Mouse (Mus musculus) heart, adult 2 months (tissue): ENCODE results near the gene Ddah2. TPM values are rescaled to one million over a fixed set of nuclear protein-coding genes. Genes with fewer than 3 reads are reported as not detected.

ENCODE experiments used
- DNase-seq, 2 experiments: peaks; one replicate each; pipeline ENCODE4 v3.0.0; 2021
- H3K27ac ChIP-seq: fragments of 200-600 bp; 2 replicates; pipeline ENCODE4 v1.8.1; 2022
- H3K27me3 ChIP-seq: fragments of 200-500 bp; 2 replicates; pipeline ENCODE4 v1.6.1; 2012; ENCODE audit warnings: mild to moderate bottlenecking, low read length, inconsistent platforms, mixed read lengths; ENCODE audit not compliant: control insufficient read depth, insufficient read depth
- H3K36me3 ChIP-seq: fragments of 200-500 bp; 2 replicates; pipeline ENCODE4 v1.6.1; 2012; ENCODE audit warnings: low read length, inconsistent platforms; ENCODE audit not compliant: control insufficient read depth, insufficient read depth
- H3K4me1 ChIP-seq: fragments of 200-500 bp; 2 replicates; pipeline ENCODE4 v1.6.1; 2011; ENCODE audit warnings: low read length; ENCODE audit not compliant: control insufficient read depth, insufficient read depth
- H3K4me3 ChIP-seq: fragments of 200-600 bp; 2 replicates; pipeline ENCODE4 v1.8.1; 2022
- H3K79me2 ChIP-seq: fragments of 200-500 bp; replicated peaks from 2 replicates; pipeline ENCODE4 v1.6.1; 2012; ENCODE audit warnings: mild to moderate bottlenecking, inconsistent platforms, low read length, moderate library complexity, mixed read lengths; ENCODE audit not compliant: control insufficient read depth, insufficient read depth
- H3K9ac ChIP-seq: fragments of 200-500 bp; 2 replicates; pipeline ENCODE4 v1.6.1; 2012; ENCODE audit warnings: low read depth, mild to moderate bottlenecking, control low read depth, inconsistent platforms, low read length, mixed read lengths
- CTCF ChIP-seq: fragments of 200-600 bp; IDR thresholded peaks from 2 replicates; pipeline ENCODE4 v1.8.1; 2022; ENCODE audit warnings: antibody characterized with exemption, mild to moderate bottlenecking, moderate library complexity
- EP300 ChIP-seq: fragments of 200-500 bp; IDR thresholded peaks from 2 replicates; pipeline ENCODE4 v1.6.1; 2011; ENCODE audit warnings: low read depth, low read length, control low read depth; ENCODE audit not compliant: insufficient read depth
- POLR2A ChIP-seq: fragments of 200-500 bp; IDR thresholded peaks from 2 replicates; pipeline ENCODE4 v1.6.1; 2011; ENCODE audit warnings: mild to moderate bottlenecking, low read depth, low read length, control low read depth; ENCODE audit not compliant: insufficient read depth
- WGBS: fragments of 180-500 bp; shearing (Covaris S2); methylation state at CpG from one replicate; pipeline ENCODE4 v1.1.7; 2018; 5-methylcytosine and 5-hydroxymethylcytosine counted together
- intact Hi-C: fragments of 180-260 bp; cut with DNase I; formaldehyde crosslinking; loops from one replicate; pipeline ENCODE4 v1.15.1; 2025
- polyA plus RNA-seq: library from polyadenylated mRNA; depleted of rRNA; stranded (reverse); fragments of >200 nt; gene quantifications from 2 replicates; pipeline ENCODE4 v1.2.3, GENCODE M21; 2012
- total RNA-seq, 2 experiments: library from RNA; stranded (reverse); gene quantifications; 2 replicates each; pipeline ENCODE4 v1.2.3; 2021

Ddah2 gene
- total and polyA plus RNA-seq, 3 experiments = 20.0 to 31.4 (median 20.5) TPM

- no peaks in the 10 kb centered on the region for H3K79me2 ChIP-seq
- H3K4me1 ChIP-seq = peaks cover 18% of the 10 kb centered on the region
- DNase-seq = peak; percentile 82 to 90
- 8% methylated on average over 21 of the region's 21 CpGs for WGBS
- peak overlapping the region; percentile 70 for H3K9ac ChIP-seq
- peak overlapping the region; percentile 64 for H3K4me3 ChIP-seq
- intact Hi-C loops = no loop called here
- peaks cover 7% of the 10 kb centered on the region for H3K36me3 ChIP-seq
- no peaks in the 10 kb centered on the region for H3K27me3 ChIP-seq
- TF ChIP-seq POLR2A (peak; percentile 84), CTCF (no peak), EP300 (peak; percentile 84)
- H3K27ac ChIP-seq = peak overlapping the region; percentile 95
These were observed 7.4 kb upstream of the Ddah2 start for GRCm38 (mm10) chr17:35051156-35052086.

DNA sequence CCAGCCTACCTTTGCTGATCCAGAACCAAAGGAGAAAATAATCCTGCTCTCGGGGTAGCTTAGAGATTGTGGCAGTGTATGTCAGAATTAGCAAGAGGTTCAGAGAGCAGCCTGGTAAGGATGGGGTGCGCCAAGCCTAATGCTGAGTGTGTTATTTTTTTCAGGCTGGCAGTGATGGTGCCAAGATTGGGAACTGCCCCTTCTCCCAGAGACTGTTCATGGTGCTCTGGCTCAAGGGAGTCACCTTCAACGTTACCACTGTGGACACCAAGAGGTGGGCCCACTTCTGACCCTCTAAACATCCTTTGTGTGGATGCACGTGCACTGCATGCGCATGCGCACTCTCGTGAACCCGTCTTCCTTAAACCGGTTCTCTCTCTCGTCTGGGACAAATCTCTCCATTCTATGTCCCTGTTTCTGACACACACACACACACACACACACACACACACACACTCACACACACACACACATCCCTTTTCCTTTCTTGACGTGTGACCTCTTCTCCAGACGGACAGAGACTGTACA is 6.5 kb upstream of the Ddah2 start:
- Histone ChIP-seq H3K27ac (peak overlapping the region; percentile 95), H3K36me3 (peaks cover 7% of the 10 kb centered on the region), H3K27me3 (no peaks in the 10 kb centered on the region), H3K4me1 (peaks cover 18% of the 10 kb centered on the region), H3K79me2 (no peaks in the 10 kb centered on the region), H3K4me3 (peak overlapping the region; percentile 64; the same call in 1 of the 2 replicates), H3K9ac (no peak overlapping the region)
- WGBS = 38% methylated on average over 12 of the region's 12 CpGs
- intact Hi-C loops = no loop called here
- DNase-seq = no peak
- TF ChIP-seq POLR2A (no peak), EP300 (no peak), CTCF (no peak)

- peaks cover 9% of the 10 kb centered on the region for H3K36me3 ChIP-seq
- no peak overlapping the region for H3K4me3 ChIP-seq
- 51% methylated on average over 7 of the region's 7 CpGs for WGBS
- no peak for DNase-seq
- H3K4me1 ChIP-seq = peaks cover 14% of the 10 kb centered on the region
- intact Hi-C loops = no loop called here
- H3K9ac ChIP-seq = no peak overlapping the region
- peak overlapping the region; percentile 38 for H3K27ac ChIP-seq
- TF ChIP-seq CTCF (no peak), POLR2A (no peak; the same call in 1 of the 2 replicates), EP300 (0 out of 2 replicates have a peak, but pooled peaks have one; percentile 12)
- no peaks in the 10 kb centered on the region for H3K79me2 ChIP-seq
- no peaks in the 10 kb centered on the region for H3K27me3 ChIP-seq
These were observed 2.9 kb upstream of the Ddah2 start for GRCm38 (mm10) chr17:35055691-35056495.

GRCm38 (mm10) chr17:35057090-35057489 is 1.7 kb upstream of the Ddah2 start:
- no peak overlapping the region for H3K27ac ChIP-seq

DNA sequence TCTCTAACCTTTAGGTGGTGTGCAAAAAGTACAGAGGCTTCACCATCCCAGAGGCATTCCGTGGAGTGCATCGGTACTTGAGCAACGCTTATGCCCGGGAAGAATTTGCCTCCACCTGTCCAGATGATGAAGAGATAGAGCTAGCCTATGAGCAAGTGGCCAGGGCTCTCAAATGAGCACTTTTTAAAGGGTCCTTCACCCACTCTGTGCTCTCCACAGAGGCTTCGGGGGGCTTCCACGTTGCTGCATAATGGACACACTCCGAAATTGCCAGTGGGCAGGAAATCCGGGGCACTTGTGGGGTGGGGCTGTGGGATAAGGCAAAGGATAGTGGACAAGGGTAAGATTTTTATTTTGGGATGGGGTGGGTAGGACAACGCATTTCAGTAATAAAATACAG is 519 bp upstream of the Ddah2 start:
- Histone ChIP-seq H3K27me3 (no peaks in the 10 kb centered on the region), H3K36me3 (peaks cover 8% of the 10 kb centered on the region), H3K4me3 (no peak overlapping the region), H3K27ac (peak overlapping the region; percentile 92), H3K4me1 (peaks cover 8% of the 10 kb centered on the region), H3K79me2 (no peaks in the 10 kb centered on the region), H3K9ac (no peak overlapping the region)
- 51% methylated on average over 9 of the region's 9 CpGs for WGBS
- no peak for DNase-seq
- intact Hi-C loops = loop anchor here (2.0 kb wide), 1 partner anchor 30 kb away; the partner anchor contains the start of gene Abhd16a
- TF ChIP-seq EP300 = no peak
- no peak for TF ChIP-seq CTCF
- no peak for TF ChIP-seq POLR2A

More at GRCm38 (mm10) chr17:35057090-35057489, 1.7 kb upstream of the Ddah2 start:
- TF ChIP-seq POLR2A (no peak), CTCF (no peak), EP300 (no peak)
- Histone ChIP-seq H3K4me3 (no peak overlapping the region), H3K79me2 (no peaks in the 10 kb centered on the region), H3K36me3 (peaks cover 9% of the 10 kb centered on the region), H3K9ac (no peak overlapping the region), H3K4me1 (peaks cover 14% of the 10 kb centered on the region), H3K27me3 (no peaks in the 10 kb centered on the region)
- no peak for DNase-seq
- intact Hi-C loops = no loop called here
- 78% methylated on average over 3 of the region's 3 CpGs for WGBS
